Mouse (Mus musculus) forebrain, embryonic 12.5 days (tissue): ENCODE measurements at regions not wholly inside any gene's neighbourhood (a gene's known extent, or its start where the extent isn't known, plus 50 kb on each side); places are given as distances from the start of the nearest gene placed in this dataset.
"Not testable (repeated sequence)": the region's sequence is repeated elsewhere in the genome, so short reads cannot be mapped to it uniquely, and the experiment has no call there.

ENCODE experiments used
- ATAC-seq: fragments of 200-750 bp; cut with Nextera tagmentation; 2 replicates; pipeline ENCODE4 v1.8.0; 2017; ENCODE audit warnings: moderate TSS enrichment; ENCODE audit not compliant: low FRiP score
- H3K27ac ChIP-seq: fragments of 300-500 bp; sonication (generic); 2 replicates; pipeline ENCODE4 v1.5.1; 2016; ENCODE audit warnings: mild to moderate bottlenecking
- H3K27me3 ChIP-seq: fragments of 300-500 bp; sonication (generic); 2 replicates; pipeline ENCODE4 v1.6.1; 2016; ENCODE audit warnings: mild to moderate bottlenecking
- H3K36me3 ChIP-seq: fragments of 300-500 bp; sonication (generic); replicated peaks from 2 replicates; pipeline ENCODE4 v1.6.1; 2016; ENCODE audit warnings: mild to moderate bottlenecking
- H3K4me1 ChIP-seq: fragments of 300-500 bp; sonication (generic); 2 replicates; pipeline ENCODE4 v1.6.1; 2016
- H3K4me2 ChIP-seq: fragments of 300-500 bp; sonication (generic); 2 replicates; pipeline ENCODE4 v1.6.1; 2016; ENCODE audit warnings: mild to moderate bottlenecking, moderate library complexity
- H3K4me3 ChIP-seq: fragments of 300-500 bp; sonication (generic); replicated peaks from 2 replicates; pipeline ENCODE4 v1.5.1; 2016; ENCODE audit warnings: mild to moderate bottlenecking
- H3K9ac ChIP-seq: fragments of 300-500 bp; sonication (generic); 2 replicates; pipeline ENCODE4 v1.6.1; 2016; ENCODE audit warnings: mild to moderate bottlenecking
- H3K9me3 ChIP-seq: fragments of 300-500 bp; sonication (generic); 2 replicates; pipeline ENCODE4 v1.6.1; 2016
- WGBS: fragments of 180-500 bp; shearing (Covaris S2); methylation state at CpG from one replicate; pipeline ENCODE4 v1.1.7; 2016; 5-methylcytosine and 5-hydroxymethylcytosine counted together

GRCm38 (mm10) chr3:133677892-133678291 lies 133.0 kb upstream of the Tet2 start:
- Histone ChIP-seq H3K27ac (no peak overlapping the region), H3K9ac (no peak overlapping the region), H3K9me3 (no peaks in the 10 kb centered on the region), H3K4me2 (no peak overlapping the region), H3K4me3 (no peak overlapping the region), H3K4me1 (no peaks in the 10 kb centered on the region), H3K36me3 (no peaks in the 10 kb centered on the region), H3K27me3 (no peaks in the 10 kb centered on the region)
- no peak for ATAC-seq
- WGBS: 94% methylated on average over 1 of the region's 1 CpGs

- H3K27me3 ChIP-seq: no peaks in the 10 kb centered on the region
- 95% methylated on average over 1 of the region's 1 CpGs for WGBS
- H3K4me3 ChIP-seq: no peak overlapping the region
- H3K27ac ChIP-seq: no peak overlapping the region
- H3K4me1 ChIP-seq: no peaks in the 10 kb centered on the region
- ATAC-seq: no peak
- no peak overlapping the region for H3K4me2 ChIP-seq
- H3K36me3 ChIP-seq: no peaks in the 10 kb centered on the region
- no peaks in the 10 kb centered on the region for H3K9me3 ChIP-seq
- no peak overlapping the region for H3K9ac ChIP-seq
Observed at GRCm38 (mm10) chr3:133679891-133680290, 135.0 kb upstream of the Tet2 start.

- no peak overlapping the region for H3K9ac ChIP-seq
- H3K27me3 ChIP-seq: no peaks in the 10 kb centered on the region
- H3K4me1 ChIP-seq: no peaks in the 10 kb centered on the region
- no peak for ATAC-seq
- H3K27ac ChIP-seq: no peak overlapping the region
- no peaks in the 10 kb centered on the region for H3K9me3 ChIP-seq
- no peak overlapping the region for H3K4me3 ChIP-seq
- no peak overlapping the region for H3K4me2 ChIP-seq
- 89% methylated on average over 2 of the region's 2 CpGs for WGBS
- no peaks in the 10 kb centered on the region for H3K36me3 ChIP-seq
Observed at GRCm38 (mm10) chr3:133680343-133680742, 135.4 kb upstream of the Tet2 start.

- no peak overlapping the region for H3K4me3 ChIP-seq
- no peak overlapping the region for H3K4me2 ChIP-seq
- no peak for ATAC-seq
- H3K36me3 ChIP-seq: no peaks in the 10 kb centered on the region
- 83% methylated on average over 3 of the region's 3 CpGs for WGBS
- no peaks in the 10 kb centered on the region for H3K9me3 ChIP-seq
- no peaks in the 10 kb centered on the region for H3K4me1 ChIP-seq
- H3K9ac ChIP-seq: no peak overlapping the region
- H3K27ac ChIP-seq: no peak overlapping the region
- H3K27me3 ChIP-seq: no peaks in the 10 kb centered on the region
Observed at GRCm38 (mm10) chr3:133680805-133681204, 135.9 kb upstream of the Tet2 start.

GRCm38 (mm10) chr3:133684196-133684743 lies 139.3 kb upstream of the Tet2 start:
- no peak for ATAC-seq
- Histone ChIP-seq H3K36me3 (no peaks in the 10 kb centered on the region), H3K4me3 (no peak overlapping the region), H3K27me3 (no peaks in the 10 kb centered on the region), H3K9ac (no peak overlapping the region), H3K4me1 (no peaks in the 10 kb centered on the region), H3K9me3 (no peaks in the 10 kb centered on the region), H3K4me2 (no peak overlapping the region), H3K27ac (no peak overlapping the region)
- 74% methylated on average over 5 of the region's 5 CpGs for WGBS

- Histone ChIP-seq H3K9ac (no peak overlapping the region), H3K4me2 (no peak overlapping the region), H3K36me3 (no peaks in the 10 kb centered on the region), H3K4me1 (no peaks in the 10 kb centered on the region), H3K9me3 (no peaks in the 10 kb centered on the region), H3K27me3 (no peaks in the 10 kb centered on the region), H3K27ac (no peak overlapping the region), H3K4me3 (no peak overlapping the region)
- 68% methylated on average over 3 of the region's 3 CpGs for WGBS
- ATAC-seq: no peak
Observed at GRCm38 (mm10) chr3:133684747-133685146, 139.8 kb upstream of the Tet2 start.

GRCm38 (mm10) chr3:133685393-133685792 lies 140.5 kb upstream of the Tet2 start:
- Histone ChIP-seq H3K27me3 (no peaks in the 10 kb centered on the region), H3K27ac (no peak overlapping the region), H3K4me1 (no peaks in the 10 kb centered on the region), H3K9ac (no peak overlapping the region), H3K9me3 (no peaks in the 10 kb centered on the region), H3K36me3 (no peaks in the 10 kb centered on the region), H3K4me3 (no peak overlapping the region), H3K4me2 (no peak overlapping the region)
- ATAC-seq: no peak
- 83% methylated on average over 3 of the region's 3 CpGs for WGBS

GRCm38 (mm10) chr3:133694057-133694456 lies 149.1 kb upstream of the Tet2 start:
- H3K9me3 ChIP-seq: no peaks in the 10 kb centered on the region
- whole genome bisulfite sequencing: 53% methylated on average over 4 of the region's 4 CpGs

GRCm38 (mm10) chr3:133696122-133696521 lies 151.2 kb upstream of the Tet2 start:
- no peaks in the 10 kb centered on the region for H3K9me3 ChIP-seq
- no peak for ATAC-seq
- no peak overlapping the region for H3K27ac ChIP-seq
- H3K4me1 ChIP-seq: no peaks in the 10 kb centered on the region
- H3K9ac ChIP-seq: no peak overlapping the region
- no peak overlapping the region for H3K4me2 ChIP-seq
- H3K27me3 ChIP-seq: no peaks in the 10 kb centered on the region
- 90% methylated on average over 3 of the region's 3 CpGs for WGBS
- H3K36me3 ChIP-seq: no peaks in the 10 kb centered on the region
- no peak overlapping the region for H3K4me3 ChIP-seq

More at GRCm38 (mm10) chr3:133694057-133694456, 149.1 kb upstream of the Tet2 start:
- Histone ChIP-seq H3K4me1 (no peaks in the 10 kb centered on the region), H3K27me3 (no peaks in the 10 kb centered on the region), H3K27ac (no peak overlapping the region), H3K36me3 (no peaks in the 10 kb centered on the region), H3K9ac (no peak overlapping the region), H3K4me2 (no peak overlapping the region), H3K4me3 (no peak overlapping the region)
- ATAC-seq: no peak

- H3K4me3 ChIP-seq, H3K36me3 ChIP-seq, H3K9ac ChIP-seq: not testable (repeated sequence)
Observed at GRCm38 (mm10) chr3:133704849-133705248, 159.9 kb upstream of the Tet2 start.

GRCm38 (mm10) chr3:133711518-133711917 lies 166.6 kb upstream of the Tet2 start:
- Histone ChIP-seq H3K4me2 (no peak overlapping the region), H3K27me3 (no peaks in the 10 kb centered on the region), H3K4me3 (no peak overlapping the region), H3K9me3 (no peaks in the 10 kb centered on the region), H3K36me3 (no peaks in the 10 kb centered on the region), H3K4me1 (no peaks in the 10 kb centered on the region), H3K9ac (no peak overlapping the region), H3K27ac (no peak overlapping the region)
- ATAC-seq: no peak
- 64% methylated on average over 1 of the region's 1 CpGs for WGBS

More at GRCm38 (mm10) chr3:133704849-133705248, 159.9 kb upstream of the Tet2 start:
- H3K27ac ChIP-seq, H3K9me3 ChIP-seq, H3K4me1 ChIP-seq, H3K27me3 ChIP-seq, ATAC-seq, H3K4me2 ChIP-seq: not testable (repeated sequence)

GRCm38 (mm10) chr3:133722550-133723290 lies 177.8 kb upstream of the Tet2 start:
- 71% methylated on average over 3 of the region's 3 CpGs for WGBS
- Histone ChIP-seq H3K36me3 (no peaks in the 10 kb centered on the region), H3K4me2 (no peak overlapping the region), H3K4me3 (no peak overlapping the region), H3K4me1 (no peaks in the 10 kb centered on the region), H3K9me3 (no peaks in the 10 kb centered on the region), H3K27ac (no peak overlapping the region), H3K27me3 (no peaks in the 10 kb centered on the region), H3K9ac (no peak overlapping the region)
- ATAC-seq: no peak

- Histone ChIP-seq H3K4me2 (no peak overlapping the region), H3K4me3 (no peak overlapping the region)
- ATAC-seq: no peak
Observed at GRCm38 (mm10) chr3:133726831-133727230, 181.9 kb upstream of the Tet2 start.

More at GRCm38 (mm10) chr3:133726831-133727230, 181.9 kb upstream of the Tet2 start:
- Histone ChIP-seq H3K27ac (no peak overlapping the region), H3K9me3 (no peaks in the 10 kb centered on the region), H3K27me3 (no peaks in the 10 kb centered on the region), H3K4me1 (no peaks in the 10 kb centered on the region), H3K9ac (no peak overlapping the region), H3K36me3 (no peaks in the 10 kb centered on the region)
- 89% methylated on average over 6 of the region's 6 CpGs for WGBS
